Mouse (Mus musculus) stomach, embryonic 14.5 days (tissue): ENCODE results near the gene Ubac2. TPM values are rescaled to one million over a fixed set of nuclear protein-coding genes. Genes with fewer than 3 reads are reported as not detected.

ENCODE experiments used
- ATAC-seq: fragments of 200-750 bp; cut with Nextera tagmentation; 2 replicates; pipeline ENCODE4 v1.8.0; 2017; ENCODE audit warnings: low read depth, moderate TSS enrichment; ENCODE audit not compliant: insufficient number of reproducible peaks, insufficient read depth, low FRiP score
- H3K27ac ChIP-seq: fragments of 300-500 bp; sonication (generic); 2 replicates; pipeline ENCODE4 v1.5.1; 2014; ENCODE audit warnings: mild to moderate bottlenecking, low read length, moderate library complexity, mixed read lengths
- H3K27me3 ChIP-seq: fragments of 300-500 bp; sonication (generic); 2 replicates; pipeline ENCODE4 v1.6.1; 2014; ENCODE audit warnings: low read length, control low read depth, mixed read lengths; ENCODE audit not compliant: control insufficient read depth, insufficient read depth
- H3K36me3 ChIP-seq: fragments of 300-500 bp; sonication (generic); 2 replicates; pipeline ENCODE4 v1.6.1; 2014; ENCODE audit warnings: mild to moderate bottlenecking, control low read depth, low read length, moderate library complexity, mixed read lengths; ENCODE audit not compliant: control insufficient read depth, insufficient read depth
- H3K4me1 ChIP-seq: fragments of 300-500 bp; sonication (generic); 2 replicates; pipeline ENCODE4 v1.6.1; 2014; ENCODE audit warnings: low read length, control low read depth, mixed read lengths; ENCODE audit not compliant: control insufficient read depth, insufficient read depth
- H3K4me2 ChIP-seq: fragments of 300-500 bp; sonication (generic); replicated peaks from 2 replicates; pipeline ENCODE4 v1.6.1; 2014; ENCODE audit warnings: low read depth, low read length, control low read depth
- H3K4me3 ChIP-seq: fragments of 300-500 bp; sonication (generic); 2 replicates; pipeline ENCODE4 v1.5.1; 2014; ENCODE audit warnings: low read depth, low read length, control low read depth
- H3K9ac ChIP-seq: fragments of 300-500 bp; sonication (generic); replicated peaks from 2 replicates; pipeline ENCODE4 v1.6.1; 2014; ENCODE audit warnings: low read depth, mild to moderate bottlenecking, control low read depth, low read length, moderate library complexity, mixed read lengths
- H3K9me3 ChIP-seq: fragments of 300-500 bp; sonication (generic); 2 replicates; pipeline ENCODE4 v1.6.1; 2016; ENCODE audit warnings: low read depth, low read length, control low read depth; ENCODE audit not compliant: control insufficient read depth
- WGBS: fragments of 180-500 bp; shearing (Covaris S2); extraction: QIAGEN DNeasy Blood & Tissue Kit; methylation state at CpG from one replicate; pipeline ENCODE4 v1.1.7; 2014; 5-methylcytosine and 5-hydroxymethylcytosine counted together
- polyA plus RNA-seq: library from polyadenylated mRNA; unstranded; fragments of >200 nt; fragmentation: Nextera tagmentation; extraction: Ambion mirVana; gene quantifications from 2 replicates; pipeline ENCODE4 v1.2.1, GENCODE M21; 2014

Ubac2 gene
- polyA plus RNA-seq, 1 experiment from 2014 or later: 67.7 TPM

DNA sequence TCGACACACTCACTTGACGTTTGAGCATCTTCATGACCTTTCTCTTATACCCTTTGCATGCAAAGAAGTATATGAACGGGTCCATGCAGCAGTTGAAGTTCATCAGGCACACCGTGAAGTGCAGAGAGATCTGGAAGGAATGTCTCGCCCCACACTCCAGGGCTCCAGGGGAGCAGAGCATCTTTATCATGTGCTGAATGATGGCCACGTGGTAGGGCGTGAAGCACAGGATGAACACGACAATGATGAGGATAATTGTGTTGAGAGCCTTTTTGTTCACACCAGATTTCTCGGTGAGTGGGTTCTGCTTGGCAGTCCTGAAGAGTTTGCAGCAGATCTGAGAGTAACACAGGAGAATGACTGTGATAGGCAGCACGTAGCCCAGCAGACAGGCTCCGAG is 75.7 kb downstream of the Ubac2 start:
- H3K9ac ChIP-seq: no peak overlapping the region
- no peaks in the 10 kb centered on the region for H3K27me3 ChIP-seq
- 92% methylated on average over 11 of the region's 11 CpGs for WGBS
- H3K4me1 ChIP-seq: no peaks in the 10 kb centered on the region
- ATAC-seq: no peak
- no peaks in the 10 kb centered on the region for H3K9me3 ChIP-seq
- H3K27ac ChIP-seq: no peak overlapping the region
- no peak overlapping the region for H3K4me3 ChIP-seq
- H3K4me2 ChIP-seq: no peak overlapping the region
- H3K36me3 ChIP-seq: no peaks in the 10 kb centered on the region

DNA sequence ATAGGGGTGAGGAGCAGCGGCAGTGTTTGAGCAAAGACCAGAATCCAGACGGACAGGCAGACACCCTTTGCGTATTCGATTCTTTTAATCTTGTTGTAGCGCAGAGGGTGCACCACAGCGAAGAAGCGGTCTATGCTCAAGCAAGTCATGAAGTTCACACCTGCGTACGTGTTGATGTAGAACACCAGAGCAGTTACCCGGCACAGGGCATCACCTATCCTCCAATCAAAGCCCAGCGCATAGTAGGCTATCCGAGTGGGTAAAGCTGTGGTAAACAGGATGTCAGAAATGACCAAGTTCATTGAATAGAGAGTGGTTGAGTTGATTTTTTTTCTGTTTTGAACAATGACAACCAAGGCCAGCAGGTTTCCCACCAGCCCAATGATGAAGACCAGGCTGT is 76.2 kb downstream of the Ubac2 start:
- Histone ChIP-seq H3K9ac (no peak overlapping the region), H3K4me1 (no peaks in the 10 kb centered on the region), H3K9me3 (no peaks in the 10 kb centered on the region), H3K4me2 (no peak overlapping the region), H3K27ac (no peak overlapping the region), H3K27me3 (no peaks in the 10 kb centered on the region), H3K36me3 (no peaks in the 10 kb centered on the region), H3K4me3 (no peak overlapping the region)
- WGBS: 97% methylated on average over 12 of the region's 12 CpGs
- no peak for ATAC-seq

DNA sequence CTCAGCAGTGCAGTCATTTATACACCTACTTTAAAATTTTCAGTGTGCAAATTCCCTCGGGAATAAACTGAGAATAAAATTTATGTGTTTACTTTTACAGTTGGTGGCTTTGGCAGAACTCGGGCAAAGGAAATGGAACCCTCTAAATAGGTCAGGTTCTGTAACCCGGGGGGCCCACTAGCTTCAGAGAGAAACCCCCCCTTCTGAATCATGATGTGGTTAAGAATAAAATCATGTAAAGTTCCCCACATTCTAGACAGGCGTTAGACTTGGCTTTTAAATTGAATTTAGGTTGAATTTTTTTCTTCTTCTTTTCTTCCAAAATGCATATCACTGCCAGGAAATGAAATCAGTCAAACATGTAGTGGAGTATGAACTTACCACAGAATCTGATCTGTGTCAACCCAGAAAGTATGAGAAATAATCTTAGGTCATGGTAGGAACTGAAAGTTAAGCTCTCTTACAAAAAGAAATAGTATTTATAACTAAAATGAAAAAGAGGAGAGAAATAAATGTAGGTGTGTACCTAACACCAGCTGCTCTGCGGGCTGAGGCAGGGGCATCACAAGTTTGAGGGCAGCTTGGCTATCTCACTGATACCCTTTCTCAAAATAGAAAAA is 76.9 kb downstream of the Ubac2 start:
- ATAC-seq: no peak
- H3K4me3 ChIP-seq: no peak overlapping the region
- 75% methylated on average over 5 of the region's 5 CpGs for WGBS
- H3K9ac ChIP-seq: no peak overlapping the region
- no peaks in the 10 kb centered on the region for H3K9me3 ChIP-seq
- H3K27ac ChIP-seq: no peak overlapping the region
- H3K27me3 ChIP-seq: no peaks in the 10 kb centered on the region
- no peak overlapping the region for H3K4me2 ChIP-seq
- no peaks in the 10 kb centered on the region for H3K36me3 ChIP-seq
- no peaks in the 10 kb centered on the region for H3K4me1 ChIP-seq

DNA sequence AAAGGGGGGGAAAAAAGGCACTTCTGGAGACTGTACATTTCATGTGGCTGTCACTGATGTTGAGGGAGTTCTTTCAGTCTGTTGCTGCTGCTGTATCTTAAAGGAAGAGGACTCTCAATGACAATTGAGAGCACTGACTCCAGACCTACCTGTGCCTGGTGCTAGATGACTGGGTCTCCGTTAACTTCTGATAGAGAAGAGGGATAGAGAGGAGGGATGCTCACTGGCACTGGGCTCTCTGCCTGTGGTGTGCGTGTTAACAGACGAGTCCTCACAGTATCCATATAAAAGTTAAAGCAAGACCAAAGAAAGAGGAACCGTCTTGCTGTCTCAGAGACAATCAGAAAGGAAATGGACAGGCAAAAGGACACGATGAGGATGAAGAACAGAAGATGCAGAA is 77.9 kb downstream of the Ubac2 start:
- WGBS: 89% methylated on average over 5 of the region's 5 CpGs

DNA sequence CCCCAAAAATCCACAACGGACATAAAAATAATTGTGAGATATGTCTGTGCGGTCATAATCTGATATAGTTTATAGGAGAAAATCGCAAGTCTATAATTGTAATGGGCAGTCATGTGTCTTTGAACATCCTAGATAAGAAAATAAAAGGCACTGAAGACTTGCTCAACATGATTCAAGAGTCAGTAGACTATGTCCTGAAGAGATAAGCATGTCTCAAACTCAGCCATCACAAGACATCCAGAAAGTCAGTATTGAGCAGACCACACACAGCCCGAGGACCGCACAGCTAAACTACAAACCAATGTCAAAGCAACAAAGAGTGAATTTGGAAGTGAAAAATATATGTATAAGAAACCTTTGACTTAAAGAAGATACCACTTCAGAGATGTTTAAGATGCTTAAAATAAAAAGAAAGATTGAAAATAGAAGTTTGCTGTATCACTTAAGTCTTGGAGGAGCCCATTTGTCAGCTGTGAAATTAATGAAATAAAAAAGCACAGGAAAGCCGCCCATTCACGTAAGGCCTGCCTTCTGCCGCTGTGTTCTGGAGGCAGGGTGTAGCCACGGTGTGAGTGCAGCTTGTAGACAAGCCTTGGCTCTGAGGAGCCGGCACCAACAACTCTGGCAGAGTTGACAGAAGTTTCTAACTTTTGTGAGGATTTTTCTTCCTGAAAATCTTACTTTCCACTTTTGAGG is 78.9 kb downstream of the Ubac2 start:
- WGBS: 85% methylated on average over 10 of the region's 10 CpGs
- Histone ChIP-seq H3K9me3 (no peaks in the 10 kb centered on the region), H3K27me3 (no peaks in the 10 kb centered on the region)

More for the DNA sequence above, 77.9 kb downstream of the Ubac2 start:
- no peaks in the 10 kb centered on the region for H3K9me3 ChIP-seq
- H3K27me3 ChIP-seq: no peaks in the 10 kb centered on the region
- H3K27ac ChIP-seq: no peak overlapping the region
- H3K4me1 ChIP-seq: peaks cover 4% of the 10 kb centered on the region; the same call in 1 of the 2 replicates
- no peak overlapping the region for H3K9ac ChIP-seq
- H3K36me3 ChIP-seq: no peaks in the 10 kb centered on the region
- no peak overlapping the region for H3K4me3 ChIP-seq
- no peak for ATAC-seq
- H3K4me2 ChIP-seq: no peak overlapping the region

DNA sequence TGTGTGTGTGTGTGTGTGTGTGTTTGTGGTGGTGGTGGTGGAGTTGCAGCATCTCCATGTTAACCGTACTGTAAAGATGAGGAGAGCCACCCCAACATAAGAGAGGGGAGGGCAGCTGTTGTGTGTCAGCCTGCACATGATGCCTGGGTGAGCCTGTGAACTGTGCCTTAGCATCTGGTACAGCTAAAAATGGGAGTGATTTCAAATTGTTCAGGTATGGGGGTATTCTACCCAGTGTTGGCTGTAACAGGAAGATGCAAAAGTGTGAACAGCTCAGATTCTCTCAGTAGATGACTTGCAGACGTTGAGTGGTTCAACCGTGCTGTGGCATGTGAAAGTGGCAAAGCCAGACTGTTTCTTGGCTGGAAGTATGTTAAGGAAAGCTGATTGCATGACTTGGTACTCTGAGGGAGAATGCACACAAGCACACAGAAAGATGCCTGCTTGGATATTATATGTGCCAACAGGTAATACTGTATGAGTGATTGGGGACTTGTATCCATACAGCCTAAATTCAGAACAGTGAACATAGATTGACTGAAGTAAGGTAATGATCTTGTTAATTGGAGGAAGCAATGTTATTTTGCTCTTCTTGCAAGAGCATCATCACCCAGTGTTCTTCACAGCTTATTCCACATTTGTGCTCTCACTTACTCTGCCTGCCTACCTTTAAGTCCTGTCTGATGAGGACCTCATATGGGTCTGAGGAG is 79.8 kb downstream of the Ubac2 start:
- H3K4me1 ChIP-seq: peaks cover 16% of the 10 kb centered on the region; the same call in 1 of the 2 replicates
- H3K27ac ChIP-seq: no peak overlapping the region
- WGBS: 84% methylated on average over 3 of the region's 3 CpGs
- H3K9me3 ChIP-seq: no peaks in the 10 kb centered on the region
- no peak overlapping the region for H3K4me2 ChIP-seq
- no peak overlapping the region for H3K9ac ChIP-seq
- no peak overlapping the region for H3K4me3 ChIP-seq
- H3K36me3 ChIP-seq: no peaks in the 10 kb centered on the region
- no peaks in the 10 kb centered on the region for H3K27me3 ChIP-seq
- no peak for ATAC-seq

More for the DNA sequence above, 78.9 kb downstream of the Ubac2 start:
- Histone ChIP-seq H3K4me1 (peaks cover 13% of the 10 kb centered on the region; the same call in 1 of the 2 replicates), H3K36me3 (no peaks in the 10 kb centered on the region), H3K9ac (no peak overlapping the region), H3K27ac (no peak overlapping the region), H3K4me2 (no peak overlapping the region), H3K4me3 (no peak overlapping the region)
- ATAC-seq: no peak

DNA sequence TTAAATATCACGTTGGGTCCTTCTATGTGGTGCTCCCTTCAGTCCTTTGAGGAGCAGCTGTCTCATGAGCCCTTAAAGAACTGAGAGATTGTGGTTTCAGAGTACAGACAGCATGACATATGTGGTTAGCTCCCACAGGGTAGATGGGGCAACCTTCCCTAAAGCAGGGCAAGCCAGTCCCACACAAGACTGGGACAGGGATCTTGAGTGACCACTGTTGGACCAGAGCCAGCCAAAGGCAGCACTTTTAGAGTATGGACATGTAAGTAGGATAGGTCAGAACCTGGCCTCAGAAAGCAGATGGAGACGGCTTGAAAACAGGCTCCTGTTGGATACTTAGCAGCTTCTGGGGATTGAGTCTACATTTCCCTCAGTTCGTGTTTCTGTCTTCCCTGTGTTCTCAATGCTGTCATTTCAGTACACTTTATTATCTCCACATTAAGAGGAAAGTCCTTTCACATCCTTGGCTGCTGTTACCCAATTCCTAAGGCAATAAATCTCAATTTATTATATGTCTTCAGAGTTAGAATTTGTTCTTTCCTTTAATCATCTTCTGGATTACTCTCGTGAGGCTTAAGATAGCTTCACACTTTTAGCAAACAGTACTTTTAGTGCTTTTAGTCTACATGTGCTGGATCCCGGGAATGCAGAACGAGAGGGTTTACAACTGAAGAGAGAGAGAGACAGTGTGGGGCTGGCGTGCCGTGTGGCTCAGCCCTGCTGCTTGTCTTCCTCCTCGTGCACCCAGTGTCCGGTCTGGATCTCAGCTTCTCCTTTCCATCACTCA is 80.5 kb downstream of the Ubac2 start:
- no peaks in the 10 kb centered on the region for H3K27me3 ChIP-seq
- H3K36me3 ChIP-seq: no peaks in the 10 kb centered on the region
- no peak overlapping the region for H3K27ac ChIP-seq
- no peaks in the 10 kb centered on the region for H3K9me3 ChIP-seq
- H3K4me1 ChIP-seq: peaks cover 23% of the 10 kb centered on the region
- H3K4me3 ChIP-seq: no peak overlapping the region
- no peak for ATAC-seq
- H3K9ac ChIP-seq: no peak overlapping the region
- H3K4me2 ChIP-seq: no peak overlapping the region
- WGBS: 66% methylated on average over 10 of the region's 10 CpGs

DNA sequence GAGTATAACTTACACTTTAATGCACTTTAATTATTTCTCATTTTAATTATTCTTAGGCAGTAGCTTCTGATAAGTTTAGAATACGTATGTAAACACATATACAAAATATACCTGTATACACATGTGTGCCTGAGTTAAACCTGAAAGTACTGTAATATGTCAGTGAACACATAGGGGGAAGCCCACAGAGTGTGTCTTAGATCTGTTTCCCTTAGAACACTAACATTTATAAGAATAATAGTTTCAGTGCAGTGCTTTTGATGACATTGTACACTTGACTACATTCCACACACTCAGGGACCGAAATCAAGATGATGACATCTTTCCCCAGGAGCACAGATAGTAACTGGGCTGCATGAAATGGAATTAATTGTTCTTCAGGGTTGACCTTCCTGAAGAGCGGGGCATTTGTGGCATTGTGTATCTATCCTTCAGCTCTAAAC is 81.1 kb downstream of the Ubac2 start:
- H3K9me3 ChIP-seq: no peaks in the 10 kb centered on the region
- H3K27ac ChIP-seq: no peak overlapping the region
- no peak for ATAC-seq
- no peak overlapping the region for H3K9ac ChIP-seq
- no peaks in the 10 kb centered on the region for H3K27me3 ChIP-seq
- peaks cover 25% of the 10 kb centered on the region for H3K4me1 ChIP-seq
- no peak overlapping the region for H3K4me3 ChIP-seq
- H3K36me3 ChIP-seq: no peaks in the 10 kb centered on the region
- WGBS: 87% methylated on average over 3 of the region's 3 CpGs
- H3K4me2 ChIP-seq: no peak overlapping the region
